Mouse (Mus musculus) adrenal gland, postnatal 14 days (tissue): ENCODE measurements around the gene Anapc15-ps. TPM values are rescaled to one million over a fixed set of nuclear protein-coding genes. Genes with fewer than 3 reads are reported as not detected.
A peak's percentile ranks its signal among the peaks of the same experiment; 100 is the strongest.

ENCODE experiments used
- DNase-seq: peaks from one replicate; pipeline ENCODE4 v3.0.0; 2021; ENCODE audit warnings: mixed read lengths
- long read RNA-seq, 2 experiments: library from polyadenylated mRNA; stranded (forward); transcript quantifications; one replicate each; pipeline ENCODE4 v2.0.0; 2021
- total RNA-seq: library from RNA; stranded (reverse); gene quantifications from 2 replicates; pipeline ENCODE4 v1.2.3, GENCODE M21; 2021

Anapc15-ps gene
- total RNA-seq = not detected in 2 replicates
- long read RNA-seq, experiment 1 = 0 reads
- long read RNA-seq, experiment 2 = 0 reads

- DNase-seq = no peak
These were observed at the start of gene Anapc15-ps for GRCm38 (mm10) chr10:95673351-95673750. Gene Anapc15-ps (minus strand): TSS chr10:95673451.

- peak; percentile 38 for DNase-seq
These were observed 49.0 kb upstream of the Anapc15-ps start for GRCm38 (mm10) chr10:95722203-95722611.

GRCm38 (mm10) chr10:95720181-95720798, 47.0 kb upstream of the Anapc15-ps start:
- DNase-seq = peak; percentile 27

- DNase-seq = no peak
These were observed 46.2 kb upstream of the Anapc15-ps start for GRCm38 (mm10) chr10:95719472-95719871.

GRCm38 (mm10) chr10:95718760-95719159, 45.5 kb upstream of the Anapc15-ps start:
- no peak for DNase-seq

- DNase-seq = no peak
These were observed 43.9 kb upstream of the Anapc15-ps start for GRCm38 (mm10) chr10:95717106-95717680.

- DNase-seq = no peak
These were observed 42.4 kb upstream of the Anapc15-ps start for GRCm38 (mm10) chr10:95715687-95716086.

GRCm38 (mm10) chr10:95712221-95712620, 39.0 kb upstream of the Anapc15-ps start:
- DNase-seq = peak; percentile 33

- no peak for DNase-seq
These were observed 36.8 kb upstream of the Anapc15-ps start for GRCm38 (mm10) chr10:95709903-95710660.

- DNase-seq = no peak
These were observed 36.1 kb upstream of the Anapc15-ps start for GRCm38 (mm10) chr10:95709143-95709880.

- DNase-seq = no peak
These were observed 34.8 kb upstream of the Anapc15-ps start for GRCm38 (mm10) chr10:95708001-95708400.

- DNase-seq = no peak
These were observed 33.6 kb upstream of the Anapc15-ps start for GRCm38 (mm10) chr10:95706867-95707266.

GRCm38 (mm10) chr10:95705747-95706146, 32.5 kb upstream of the Anapc15-ps start:
- DNase-seq = no peak

- DNase-seq = peak; percentile 30
These were observed 31.6 kb upstream of the Anapc15-ps start for GRCm38 (mm10) chr10:95704847-95705246.

GRCm38 (mm10) chr10:95703730-95704129, 30.5 kb upstream of the Anapc15-ps start:
- no peak for DNase-seq

GRCm38 (mm10) chr10:95700422-95700821, 27.2 kb upstream of the Anapc15-ps start:
- DNase-seq = no peak

GRCm38 (mm10) chr10:95698920-95699714, 25.9 kb upstream of the Anapc15-ps start:
- DNase-seq = no peak

- DNase-seq = no peak
These were observed 23.0 kb upstream of the Anapc15-ps start for GRCm38 (mm10) chr10:95696253-95696641.

GRCm38 (mm10) chr10:95695603-95696252, 22.5 kb upstream of the Anapc15-ps start:
- peak; percentile 53 for DNase-seq

- no peak for DNase-seq
These were observed 21.5 kb upstream of the Anapc15-ps start for GRCm38 (mm10) chr10:95694559-95695251.
